Mouse (Mus musculus) kidney, embryonic 16.5 days (tissue): ENCODE results near the gene 9430007A20Rik. TPM values are rescaled to one million over a fixed set of nuclear protein-coding genes. Genes with fewer than 3 reads are reported as not detected.

Experiments used
- polyA plus RNA-seq: library from polyadenylated mRNA; unstranded; fragments of >200 nt; fragmentation: Nextera tagmentation; extraction: Ambion mirVana; gene quantifications from 2 replicates; pipeline ENCODE4 v1.2.1, GENCODE M21; 2015

Gene 9430007A20Rik
- polyA plus RNA-seq, 1 experiment from 2014 or later: not detected

Other genes starting within 250 kb of the 9430007A20Rik start
- gene Pramel5, start 239.3 kb upstream of the 9430007A20Rik start, polyA plus RNA-seq: not detected in 2 replicates
- gene Gm13128, start 189.6 kb upstream of the 9430007A20Rik start, polyA plus RNA-seq: not detected in 2 replicates
- not detected in 2 replicates for gene Gm13119, start 161.9 kb upstream of the 9430007A20Rik start, polyA plus RNA-seq
- gene Pramef20, start 141.9 kb upstream of the 9430007A20Rik start, polyA plus RNA-seq: not detected in 2 replicates
- gene Pramef12, start 111.4 kb upstream of the 9430007A20Rik start, polyA plus RNA-seq: 0.21 and 0.36 TPM in 2 replicates
- not detected in 2 replicates for gene 1700012P22Rik, start 81.0 kb upstream of the 9430007A20Rik start, polyA plus RNA-seq
- not detected in 2 replicates for gene Gm9944, start 66.5 kb upstream of the 9430007A20Rik start, polyA plus RNA-seq
- not detected in 2 replicates for gene Aadacl3, start 56.1 kb upstream of the 9430007A20Rik start, polyA plus RNA-seq
- not detected in 2 replicates for gene Gm13124, start 45.3 kb downstream of the 9430007A20Rik start, polyA plus RNA-seq
- not detected in 2 replicates for gene Aadacl4, start 93.9 kb downstream of the 9430007A20Rik start, polyA plus RNA-seq
- gene Gm436, start 166.5 kb downstream of the 9430007A20Rik start, polyA plus RNA-seq: not detected in 2 replicates
- not detected in 2 replicates for gene Gm13178, start 201.6 kb downstream of the 9430007A20Rik start, polyA plus RNA-seq